Mouse (Mus musculus) megakaryocyte, adult 5-6 weeks (primary cell): ENCODE results near the gene Krtap12-1. TPM values are rescaled to one million over a fixed set of nuclear protein-coding genes. Genes with fewer than 3 reads are reported as not detected.
"Not testable (repeated sequence)": the region's sequence is repeated elsewhere in the genome, so short reads cannot be mapped to it uniquely, and the experiment has no call there.

Experiments
- ATAC-seq: 2 replicates; pipeline ENCODE4 v1.8.0; 2016; ENCODE audit warnings: mild to moderate bottlenecking, inconsistent platforms; ENCODE audit not compliant: poor library complexity, severe bottlenecking
- total RNA-seq, 2 experiments: library from RNA; stranded (forward) in 1 of 2; stranded (reverse) in 1 of 2; fragments of 153-499, 151-499 nt in 1 of 2; fragments of 221-1000, 200-1000 nt in 1 of 2; gene quantifications; 2 replicates each; pipeline versions ENCODE4 v1.2.3 to v1.2.4; 2015 to 2017

Gene Krtap12-1
- total RNA-seq, 2 experiments from 2014 or later = not detected

GRCm38 (mm10) chr10:77741924-77742688 is 21.7 kb downstream of the Krtap12-1 start, which contains the start of gene Gm18596:
Gene Gm18596, minus strand, starts transcription at chr10:77742638.
- ATAC-seq = not testable (repeated sequence)

- not testable (repeated sequence) for ATAC-seq
Observed at GRCm38 (mm10) chr10:77750686-77751085, 30.3 kb downstream of the Krtap12-1 start.

GRCm38 (mm10) chr10:77751254-77751653 is 30.9 kb downstream of the Krtap12-1 start, which contains the start of gene Gm9736:
Gene Gm9736, minus strand, starts transcription at chr10:77751354.
- not testable (repeated sequence) for ATAC-seq

DNA sequence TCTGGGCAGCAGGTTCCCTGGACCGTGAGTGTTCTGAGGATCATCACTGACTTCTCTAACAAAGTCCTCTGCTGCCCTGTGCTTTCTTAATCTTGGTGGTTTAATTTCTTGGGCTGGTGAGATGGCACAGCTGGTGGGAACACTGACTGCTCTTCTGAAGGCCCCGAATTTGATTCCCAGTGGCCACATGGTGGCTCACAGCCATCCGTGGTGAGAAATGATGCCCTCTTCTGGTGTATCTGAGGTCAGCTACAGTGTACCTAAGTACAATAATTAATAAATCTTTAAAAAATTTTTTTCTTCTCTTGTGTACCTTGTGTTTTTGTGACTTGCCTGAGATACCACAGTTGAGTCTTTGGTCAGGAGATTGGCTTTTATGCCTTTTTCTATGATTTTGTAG is 31.9 kb downstream of the Krtap12-1 start:
- ATAC-seq = not testable (repeated sequence)

DNA sequence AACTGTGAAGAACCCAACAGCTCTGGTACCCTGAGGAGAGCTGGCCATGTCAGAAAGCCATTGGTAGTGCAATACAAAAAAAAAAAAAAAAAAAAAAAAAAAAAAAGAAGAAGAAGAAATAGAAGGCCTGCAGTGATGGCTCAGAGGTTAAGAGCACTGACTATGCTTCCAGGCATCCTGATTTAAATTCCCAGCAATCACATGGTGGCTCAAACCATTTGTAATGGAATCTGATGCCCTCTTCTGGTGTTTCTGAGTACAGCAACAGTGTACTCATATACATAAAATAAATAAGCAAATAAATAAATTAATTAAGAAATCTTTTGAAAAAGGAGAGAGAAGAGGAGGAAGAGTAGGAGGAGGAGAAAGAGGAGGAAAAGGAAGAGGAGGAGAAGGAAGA is 33.0 kb downstream of the Krtap12-1 start:
- no peak for ATAC-seq

GRCm38 (mm10) chr10:77759582-77759981 is 39.2 kb downstream of the Krtap12-1 start, which contains the start of gene Gm3233:
Gene Gm3233, minus strand, starts transcription at chr10:77759682.
- not testable (repeated sequence) for ATAC-seq

GRCm38 (mm10) chr10:77769727-77770126 is 49.3 kb downstream of the Krtap12-1 start:
- ATAC-seq = no peak

Other genes with a start within 250 kb of the Krtap12-1 start
Only the 30 nearest of the 31 such genes appear.
- 11.5 and 11.7 TPM in 2 replicates for gene Fam207a, start 204.8 kb upstream of the Krtap12-1 start, total RNA-seq (2015)
- 36.3 and 46.5 TPM in 2 replicates for gene Fam207a, start 204.8 kb upstream of the Krtap12-1 start, total RNA-seq (2017)
- gene Itgb2, start 190.3 kb upstream of the Krtap12-1 start, total RNA-seq (2015) = 342 TPM in 2 replicates
- gene Itgb2, start 190.3 kb upstream of the Krtap12-1 start, total RNA-seq (2017) = 400 and 419 TPM in 2 replicates
- 82.8 and 97.8 TPM in 2 replicates for gene Pttg1ip, start 138.9 kb upstream of the Krtap12-1 start, total RNA-seq (2015)
- 50.0 and 54.8 TPM in 2 replicates for gene Pttg1ip, start 138.9 kb upstream of the Krtap12-1 start, total RNA-seq (2017)
- gene Sumo3, start 114.5 kb upstream of the Krtap12-1 start, total RNA-seq (2015) = 22.1 and 22.7 TPM in 2 replicates
- gene Sumo3, start 114.5 kb upstream of the Krtap12-1 start, total RNA-seq (2017) = 118 and 137 TPM in 2 replicates
- gene Gm49325, start 114.4 kb upstream of the Krtap12-1 start, total RNA-seq (2015) = not detected in 2 replicates
- not detected in 2 replicates for gene Gm49325, start 114.4 kb upstream of the Krtap12-1 start, total RNA-seq (2017)
- gene Ube2g2, start 98.3 kb upstream of the Krtap12-1 start, total RNA-seq (2015) = 15.3 and 18.1 TPM in 2 replicates
- 27.4 and 40.0 TPM in 2 replicates for gene Ube2g2, start 98.3 kb upstream of the Krtap12-1 start, total RNA-seq (2017)
- not detected in 2 replicates for gene Tspear, start 34.0 kb upstream of the Krtap12-1 start, total RNA-seq (2015)
- gene Tspear, start 34.0 kb upstream of the Krtap12-1 start, total RNA-seq (2017) = not detected in 2 replicates
- not detected in 2 replicates for gene Gm19402, start 29.8 kb upstream of the Krtap12-1 start, total RNA-seq (2015)
- not detected in 2 replicates for gene Gm19402, start 29.8 kb upstream of the Krtap12-1 start, total RNA-seq (2017)
- gene Gm9508, start 23.4 kb upstream of the Krtap12-1 start, total RNA-seq (2015) = not detected in 2 replicates
- not detected in 2 replicates for gene Gm9508, start 23.4 kb upstream of the Krtap12-1 start, total RNA-seq (2017)
- not detected in 2 replicates for gene Gm10272, start 14.0 kb upstream of the Krtap12-1 start, total RNA-seq (2015)
- gene Gm10272, start 14.0 kb upstream of the Krtap12-1 start, total RNA-seq (2017) = not detected in 2 replicates
- gene Gm10024, start 9.1 kb upstream of the Krtap12-1 start, total RNA-seq (2015) = not detected in 2 replicates
- gene Gm10024, start 9.1 kb upstream of the Krtap12-1 start, total RNA-seq (2017) = not detected in 2 replicates
- not detected in 2 replicates for gene Gm10142, start 4.8 kb upstream of the Krtap12-1 start, total RNA-seq (2015)
- not detected in 2 replicates for gene Gm10142, start 4.8 kb upstream of the Krtap12-1 start, total RNA-seq (2017)
- not detected in 2 replicates for gene Gm10100, start 5.9 kb downstream of the Krtap12-1 start, total RNA-seq (2015)
- gene Gm10100, start 5.9 kb downstream of the Krtap12-1 start, total RNA-seq (2017) = not detected in 2 replicates
- not detected in 2 replicates for gene Gm18596, start 22.0 kb downstream of the Krtap12-1 start, total RNA-seq (2015)
- gene Gm18596, start 22.0 kb downstream of the Krtap12-1 start, total RNA-seq (2017) = not detected in 2 replicates
- not detected in 2 replicates for gene Gm9736, start 30.8 kb downstream of the Krtap12-1 start, total RNA-seq (2015)
- not detected in 2 replicates for gene Gm9736, start 30.8 kb downstream of the Krtap12-1 start, total RNA-seq (2017)
- gene Gm3233, start 39.1 kb downstream of the Krtap12-1 start, total RNA-seq (2015) = not detected in 2 replicates
- gene Gm3233, start 39.1 kb downstream of the Krtap12-1 start, total RNA-seq (2017) = not detected in 2 replicates
- not detected in 2 replicates for gene Gm3238, start 50.7 kb downstream of the Krtap12-1 start, total RNA-seq (2015)
- not detected in 2 replicates for gene Gm3238, start 50.7 kb downstream of the Krtap12-1 start, total RNA-seq (2017)
- gene Gm7138, start 56.3 kb downstream of the Krtap12-1 start, total RNA-seq (2015) = not detected in 2 replicates
- not detected in 2 replicates for gene Gm7138, start 56.3 kb downstream of the Krtap12-1 start, total RNA-seq (2017)
- not detected in 2 replicates for gene Gm3250, start 61.9 kb downstream of the Krtap12-1 start, total RNA-seq (2015)
- not detected in 2 replicates for gene Gm3250, start 61.9 kb downstream of the Krtap12-1 start, total RNA-seq (2017)
- not detected in 2 replicates for gene Gm7137, start 67.6 kb downstream of the Krtap12-1 start, total RNA-seq (2015)
- gene Gm7137, start 67.6 kb downstream of the Krtap12-1 start, total RNA-seq (2017) = not detected in 2 replicates
- gene Gm9639, start 74.5 kb downstream of the Krtap12-1 start, total RNA-seq (2015) = not detected in 2 replicates
- not detected in 2 replicates for gene Gm9639, start 74.5 kb downstream of the Krtap12-1 start, total RNA-seq (2017)
- gene Gm19668, start 78.5 kb downstream of the Krtap12-1 start, total RNA-seq (2015) = not detected in 2 replicates
- gene Gm19668, start 78.5 kb downstream of the Krtap12-1 start, total RNA-seq (2017) = not detected in 2 replicates
- gene Gm9507, start 91.2 kb downstream of the Krtap12-1 start, total RNA-seq (2015) = not detected in 2 replicates
- gene Gm9507, start 91.2 kb downstream of the Krtap12-1 start, total RNA-seq (2017) = not detected in 2 replicates
- gene Gm2696, start 94.1 kb downstream of the Krtap12-1 start, total RNA-seq (2015) = not detected in 2 replicates
- gene Gm2696, start 94.1 kb downstream of the Krtap12-1 start, total RNA-seq (2017) = not detected in 2 replicates
- gene Krtap10-4, start 106.5 kb downstream of the Krtap12-1 start, total RNA-seq (2015) = not detected in 2 replicates
- not detected in 2 replicates for gene Krtap10-4, start 106.5 kb downstream of the Krtap12-1 start, total RNA-seq (2017)
- not detected in 2 replicates for gene Krtap10-10, start 115.3 kb downstream of the Krtap12-1 start, total RNA-seq (2015)
- gene Krtap10-10, start 115.3 kb downstream of the Krtap12-1 start, total RNA-seq (2017) = not detected in 2 replicates
- gene Gm36176, start 126.2 kb downstream of the Krtap12-1 start, total RNA-seq (2015) = not detected in 2 replicates
- not detected in 2 replicates for gene Gm36176, start 126.2 kb downstream of the Krtap12-1 start, total RNA-seq (2017)
- gene Gm10318, start 132.3 kb downstream of the Krtap12-1 start, total RNA-seq (2015) = not detected in 2 replicates
- gene Gm10318, start 132.3 kb downstream of the Krtap12-1 start, total RNA-seq (2017) = not detected in 2 replicates
- not detected in 2 replicates for gene Gm3285, start 141.4 kb downstream of the Krtap12-1 start, total RNA-seq (2015)
- not detected in 2 replicates for gene Gm3285, start 141.4 kb downstream of the Krtap12-1 start, total RNA-seq (2017)
- gene Lrrc3, start 181.9 kb downstream of the Krtap12-1 start, total RNA-seq (2015) = 0.07 TPM in 1 of 2 replicates, not detected in the other
- not detected in 2 replicates for gene Lrrc3, start 181.9 kb downstream of the Krtap12-1 start, total RNA-seq (2017)